Mouse (Mus musculus) heart, adult 8-10 months (tissue): Measurements from ENCODE around the gene Acsbg1. TPM values are rescaled to one million over a fixed set of nuclear protein-coding genes. Genes with fewer than 3 reads are reported as not detected.
A peak's percentile ranks its signal among the peaks of the same experiment; 100 is the strongest.
"Not testable (repeated sequence)": the region's sequence is repeated elsewhere in the genome, so short reads cannot be mapped to it uniquely, and the experiment has no call there.

Experiments used
- DNase-seq: peaks from one replicate; pipeline ENCODE4 v3.0.0; 2022; ENCODE audit warnings: low spot score
- total RNA-seq, 4 experiments: library from RNA; stranded (reverse); gene quantifications; 2 replicates each; pipeline ENCODE4 v1.2.4; 2022

Acsbg1 gene
- under 1 TPM; 0.17 to 0.41 (median 0.22) TPM for total RNA-seq

DNA sequence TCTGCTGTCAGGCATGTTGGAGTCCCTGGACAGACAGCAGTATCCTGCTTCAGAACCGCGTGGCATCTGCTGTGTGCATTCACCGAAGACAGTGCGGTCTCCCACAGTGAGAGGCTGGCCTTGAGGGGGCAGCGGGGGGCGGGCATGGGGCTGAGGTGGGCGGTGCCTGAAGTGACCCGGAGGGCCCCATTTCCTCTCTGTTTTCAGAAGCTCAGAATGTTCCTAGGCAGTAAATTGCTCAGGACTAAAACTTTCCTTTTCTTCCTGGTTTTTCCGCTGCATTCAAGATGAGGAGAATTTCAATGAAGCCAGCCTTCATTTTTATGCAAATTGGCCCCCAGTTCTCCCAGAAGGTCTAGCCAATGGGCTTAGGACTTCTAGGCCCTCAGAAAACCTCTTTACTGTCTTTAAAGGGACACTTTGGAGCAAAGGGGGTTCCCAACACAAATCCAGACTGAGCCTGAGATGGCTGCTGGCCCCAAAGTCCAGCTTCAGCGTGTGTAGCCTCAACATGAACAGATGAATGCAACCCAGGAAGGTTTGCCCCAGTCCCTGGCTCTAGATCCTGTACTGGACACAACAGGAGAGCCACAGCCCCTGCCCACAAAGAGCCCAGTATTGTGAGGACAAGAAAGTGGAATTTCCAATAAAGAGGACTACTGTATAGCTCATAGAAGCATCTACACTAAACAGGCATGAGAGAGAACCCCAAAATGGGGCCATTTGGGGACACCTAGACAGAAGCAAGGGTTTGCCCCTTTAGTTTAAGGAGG, at the start of gene Acsbg1:
TSS of gene Acsbg1 (minus strand) at position 266 of the 773 bp plus-strand sequence.
- DNase-seq = no peak

- no peak for DNase-seq
Measured at GRCm38 (mm10) chr9:54708085-54708484, 46.4 kb upstream of the Acsbg1 start.

DNA sequence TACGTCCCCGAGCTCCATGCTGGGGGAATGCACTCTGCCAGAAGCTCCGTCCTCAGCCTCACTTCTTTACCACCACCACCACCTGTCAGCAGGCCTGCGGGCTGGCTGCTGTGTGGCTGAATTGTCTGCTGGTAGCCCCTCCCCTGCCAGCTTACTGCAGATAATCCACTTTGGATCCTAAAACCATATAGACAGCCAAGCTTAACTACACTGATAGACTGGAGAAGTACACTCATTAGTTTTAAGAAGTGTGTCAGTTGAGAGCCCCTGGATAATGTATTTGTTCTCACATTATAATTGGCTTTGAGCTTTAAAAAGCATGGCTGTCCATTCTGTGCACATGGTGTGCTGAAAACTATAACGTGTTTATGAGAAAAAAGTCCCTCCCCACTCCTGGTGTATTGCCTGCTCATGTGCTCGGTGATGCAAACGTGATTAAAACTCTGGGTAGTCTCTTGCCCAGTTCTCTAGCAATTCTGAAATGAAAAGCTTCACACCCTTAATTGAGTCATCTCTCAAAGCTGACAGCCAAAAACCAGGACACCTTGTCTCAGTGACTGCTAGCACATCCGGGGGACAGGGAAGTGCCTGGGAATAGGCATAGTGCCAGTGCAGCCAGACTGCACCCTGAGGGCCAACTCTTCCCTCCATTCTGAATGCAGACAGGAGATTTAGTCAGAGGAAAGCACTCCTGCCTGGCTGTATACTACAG, 45.8 kb upstream of the Acsbg1 start:
- DNase-seq = no peak

GRCm38 (mm10) chr9:54705561-54705960, 43.9 kb upstream of the Acsbg1 start:
- no peak for DNase-seq

- DNase-seq = no peak
Measured at GRCm38 (mm10) chr9:54704361-54704760, 42.7 kb upstream of the Acsbg1 start.

GRCm38 (mm10) chr9:54702581-54702980, 40.9 kb upstream of the Acsbg1 start:
- DNase-seq = no peak

GRCm38 (mm10) chr9:54700746-54701145, 39.1 kb upstream of the Acsbg1 start:
- peak; percentile 38 for DNase-seq

- peak; percentile 21 for DNase-seq
Measured at GRCm38 (mm10) chr9:54700174-54700475, 38.5 kb upstream of the Acsbg1 start.

- peak; percentile 81 for DNase-seq
Measured at GRCm38 (mm10) chr9:54699345-54700173, 37.9 kb upstream of the Acsbg1 start.

GRCm38 (mm10) chr9:54699087-54699344, 37.3 kb upstream of the Acsbg1 start:
- DNase-seq = no peak

- no peak for DNase-seq
Measured at GRCm38 (mm10) chr9:54698318-54699086, 36.8 kb upstream of the Acsbg1 start, which contains the start of gene Dnaja4. Dnaja4 (plus strand) TSS chr9:54698873.

- not testable (repeated sequence) for DNase-seq
Measured at GRCm38 (mm10) chr9:54691241-54691805, 29.7 kb upstream of the Acsbg1 start.

GRCm38 (mm10) chr9:54690697-54691096, 29.0 kb upstream of the Acsbg1 start:
- not testable (repeated sequence) for DNase-seq

DNA sequence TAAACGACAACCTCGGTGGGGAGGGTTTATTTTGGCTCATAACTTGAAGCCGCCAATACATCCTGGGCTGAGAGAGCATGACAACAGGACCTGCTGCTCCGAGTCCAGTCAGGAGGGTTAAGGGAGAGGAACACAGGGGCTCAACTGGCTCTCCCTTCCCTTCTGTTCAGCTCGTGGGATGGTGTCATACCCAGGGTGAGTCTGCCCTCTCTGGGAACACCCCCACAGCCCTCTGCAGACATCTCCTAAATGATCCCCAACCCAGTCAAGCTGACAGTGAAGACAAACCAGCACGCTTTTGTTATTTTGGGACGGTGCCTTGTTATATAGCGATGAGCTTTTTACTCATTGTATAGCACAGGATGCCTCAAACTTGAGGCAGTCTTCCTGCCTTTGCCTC, 27.8 kb upstream of the Acsbg1 start:
- no peak for DNase-seq

DNA sequence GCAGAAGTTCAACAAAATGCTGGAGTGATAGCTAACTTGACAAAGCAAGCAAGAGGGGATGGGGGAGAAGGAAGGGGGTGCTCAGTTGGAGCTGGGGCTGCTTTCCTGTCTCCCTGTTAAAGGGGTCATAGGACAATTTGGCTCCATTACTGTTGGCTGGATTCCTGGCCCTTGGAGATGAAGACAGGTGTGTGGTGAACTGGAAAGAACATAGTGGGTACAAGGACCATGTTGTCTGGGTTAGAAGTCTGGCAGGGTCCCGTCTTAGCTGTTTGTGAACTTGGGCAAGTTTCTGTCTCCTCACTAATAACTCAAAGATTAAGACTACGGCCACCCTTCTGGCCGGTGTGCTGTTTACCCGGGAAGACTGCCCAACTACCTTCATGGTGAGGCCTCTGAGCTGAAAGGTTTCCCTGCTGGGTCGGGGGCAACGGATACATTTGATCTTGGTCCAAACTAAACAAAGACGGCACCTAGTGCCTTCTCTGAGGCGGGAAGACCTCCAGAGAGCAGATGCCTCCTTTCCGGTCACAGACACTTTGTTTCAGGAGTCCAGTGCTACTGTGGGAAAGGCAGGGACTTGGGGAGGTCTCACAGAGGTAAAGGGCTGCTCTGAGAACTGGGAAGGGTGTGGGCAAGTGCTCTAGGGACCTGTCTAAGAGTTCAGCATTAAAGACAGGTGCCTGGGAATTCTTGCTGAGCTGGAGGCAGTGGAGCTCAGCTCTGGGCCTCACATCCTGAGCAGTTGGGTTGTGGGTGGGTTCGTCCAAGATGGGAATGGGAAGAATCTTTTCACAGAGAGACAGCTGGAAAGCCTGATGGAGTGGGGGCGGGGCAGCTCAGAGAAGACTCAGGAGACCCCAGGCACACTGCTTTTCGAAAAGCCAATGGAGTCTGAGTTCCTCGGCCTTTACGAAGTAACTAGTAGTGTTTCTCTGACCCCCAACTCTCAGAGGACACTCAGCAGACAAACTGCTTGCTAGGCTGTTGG, 25.9 kb upstream of the Acsbg1 start:
- no peak for DNase-seq

DNA sequence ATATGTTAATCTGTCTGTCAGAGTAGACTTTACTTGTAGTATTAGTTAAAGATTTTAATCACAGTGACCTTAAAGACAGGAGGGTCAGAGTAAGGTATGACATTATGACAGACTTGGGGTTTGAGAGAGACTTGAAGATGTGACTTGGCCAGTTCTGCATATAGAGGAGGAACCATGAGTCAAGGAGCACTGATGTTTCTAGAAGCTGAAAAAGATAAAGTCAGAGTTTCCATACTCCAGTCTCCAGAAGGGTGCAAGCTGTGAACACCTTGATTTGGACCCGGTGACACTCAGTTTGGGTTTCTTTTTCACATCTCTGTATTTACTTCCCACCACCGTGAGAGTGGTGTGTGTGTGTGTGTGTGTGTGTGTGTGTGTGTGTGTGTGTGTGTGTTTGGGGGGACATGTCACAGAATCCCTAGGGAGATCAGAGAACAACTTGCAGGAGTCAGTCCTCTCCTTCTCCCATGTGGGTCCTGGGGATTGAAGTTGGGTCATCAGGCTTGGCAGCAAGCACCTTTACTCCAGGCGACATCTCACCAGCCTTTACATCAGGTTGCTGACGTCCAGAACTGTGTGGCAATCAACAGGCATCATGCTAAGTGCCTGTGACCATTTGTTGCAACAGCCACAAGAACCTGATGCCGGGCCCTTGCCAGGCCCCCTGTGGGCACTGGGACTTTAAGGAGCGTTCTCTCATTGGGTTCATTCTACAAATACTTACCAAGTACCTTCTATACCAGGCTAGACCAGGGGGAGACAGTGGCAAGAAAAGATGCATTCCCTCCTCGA, 22.3 kb upstream of the Acsbg1 start:
- no peak for DNase-seq

DNA sequence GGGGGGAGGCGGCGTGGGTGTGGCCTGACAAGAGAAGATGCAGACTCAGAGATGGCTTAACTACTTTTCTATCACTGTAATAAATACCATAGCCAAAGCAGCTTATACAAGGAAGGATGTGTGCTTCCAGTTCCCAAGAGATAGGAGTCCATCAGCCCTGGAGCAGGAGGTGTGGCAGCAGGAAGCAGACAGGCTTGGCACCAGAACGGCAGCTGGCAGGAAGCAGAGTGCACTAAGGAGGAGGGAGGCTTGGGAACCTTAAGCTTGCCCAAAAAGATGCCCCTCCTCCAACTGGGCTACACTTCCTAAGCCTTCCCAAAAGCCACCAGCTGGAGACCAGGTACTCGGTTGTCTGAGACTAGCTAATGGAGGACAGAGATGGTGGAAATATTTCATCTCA, 21.2 kb upstream of the Acsbg1 start:
- no peak for DNase-seq

GRCm38 (mm10) chr9:54676531-54676986, 14.9 kb upstream of the Acsbg1 start:
- peak; percentile 49 for DNase-seq

GRCm38 (mm10) chr9:54673887-54674286, 12.2 kb upstream of the Acsbg1 start:
- DNase-seq = no peak
